Mouse (Mus musculus) stomach, postnatal 0 days (tissue): ENCODE results near the gene Cyth4. TPM values are rescaled to one million over a fixed set of nuclear protein-coding genes. Genes with fewer than 3 reads are reported as not detected.

ENCODE experiments used
- ATAC-seq: fragments of 200-750 bp; cut with Nextera tagmentation; 2 replicates; pipeline ENCODE4 v1.8.0; 2017; ENCODE audit not compliant: low FRiP score, low TSS enrichment
- DNase-seq: peaks from one replicate; pipeline ENCODE4 v3.0.0-alpha.2; 2016; ENCODE audit warnings: low spot score
- H3K27ac ChIP-seq: fragments of 300-500 bp; sonication (generic); replicated peaks from 2 replicates; pipeline ENCODE4 v1.5.1; 2014; ENCODE audit warnings: mild to moderate bottlenecking, control low read depth
- H3K27me3 ChIP-seq: fragments of 300-500 bp; sonication (generic); 2 replicates; pipeline ENCODE4 v1.6.1; 2014; ENCODE audit warnings: low read length; ENCODE audit not compliant: control insufficient read depth, insufficient read depth
- H3K36me3 ChIP-seq: fragments of 300-500 bp; sonication (generic); 2 replicates; pipeline ENCODE4 v1.6.1; 2014; ENCODE audit warnings: low read length, mixed read lengths; ENCODE audit not compliant: control insufficient read depth, insufficient read depth
- H3K4me1 ChIP-seq: fragments of 300-500 bp; sonication (generic); replicated peaks from 2 replicates; pipeline ENCODE4 v1.6.1; 2014; ENCODE audit warnings: antibody characterized with exemption; ENCODE audit not compliant: control insufficient read depth, insufficient read depth
- H3K4me2 ChIP-seq: fragments of 300-500 bp; sonication (generic); replicated peaks from 2 replicates; pipeline ENCODE4 v1.6.1; 2014; ENCODE audit warnings: low read depth, mild to moderate bottlenecking, control low read depth, moderate library complexity
- H3K4me3 ChIP-seq: fragments of 300-500 bp; sonication (generic); 2 replicates; pipeline ENCODE4 v1.5.1; 2014; ENCODE audit warnings: low read depth, low read length, control low read depth
- H3K9ac ChIP-seq: fragments of 300-500 bp; sonication (generic); 2 replicates; pipeline ENCODE4 v1.6.1; 2014; ENCODE audit warnings: mild to moderate bottlenecking, low read length, control low read depth, mixed read lengths
- H3K9me3 ChIP-seq: fragments of 300-500 bp; sonication (generic); 2 replicates; pipeline ENCODE4 v1.6.1; 2016; ENCODE audit warnings: low read length; ENCODE audit not compliant: control insufficient read depth
- CTCF ChIP-seq: IDR thresholded peaks from 2 replicates; pipeline ENCODE4 v1.5.1; 2016; ENCODE audit warnings: antibody characterized with exemption, low read depth, mild to moderate bottlenecking, moderate library complexity
- EP300 ChIP-seq: optimal IDR thresholded peaks from 2 replicates; pipeline ENCODE3; 2016; ENCODE audit warnings: antibody characterized with exemption
- WGBS: fragments of 180-500 bp; shearing (Covaris S2); extraction: QIAGEN DNeasy Blood & Tissue Kit; methylation state at CpG from one replicate; pipeline ENCODE4 v1.1.7; 2014; 5-methylcytosine and 5-hydroxymethylcytosine counted together
- polyA plus RNA-seq: library from polyadenylated mRNA; unstranded; fragments of >200 nt; fragmentation: Nextera tagmentation; extraction: Ambion mirVana; gene quantifications from 2 replicates; pipeline ENCODE4 v1.2.1, GENCODE M21; 2015

Gene Cyth4
- polyA plus RNA-seq, 1 experiment from 2014 or later: 5.8 TPM

DNA sequence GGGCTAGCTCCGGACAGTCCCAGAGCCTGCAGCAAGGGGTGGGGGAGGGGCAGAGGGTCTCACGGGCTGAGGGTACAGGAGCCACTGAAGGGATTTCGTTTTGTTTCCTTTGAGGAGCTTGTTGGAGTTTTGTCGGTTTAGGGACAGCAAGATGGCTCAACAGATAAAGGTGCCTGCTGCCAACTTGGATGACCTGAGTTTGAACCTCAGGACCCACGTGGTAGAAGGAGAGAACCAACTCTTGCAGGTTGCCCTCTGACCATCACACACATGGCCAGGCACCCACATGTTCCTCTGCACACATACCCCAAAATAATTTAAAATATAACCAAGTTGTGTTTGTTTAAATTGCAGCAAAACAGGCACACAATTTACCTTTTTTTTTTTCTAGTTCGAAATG, 6.9 kb upstream of the Cyth4 start:
- no peak overlapping the region for H3K9ac ChIP-seq
- ATAC-seq: no peak
- H3K9me3 ChIP-seq: no peaks in the 10 kb centered on the region
- H3K4me2 ChIP-seq: no peak overlapping the region
- H3K4me3 ChIP-seq: no peak overlapping the region
- H3K36me3 ChIP-seq: no peaks in the 10 kb centered on the region
- DNase-seq: no peak
- no peak overlapping the region for H3K27ac ChIP-seq
- H3K27me3 ChIP-seq: no peaks in the 10 kb centered on the region
- TF ChIP-seq EP300 (no peak), CTCF (no peak)
- H3K4me1 ChIP-seq: no peaks in the 10 kb centered on the region
- WGBS: 62% methylated on average over 6 of the region's 6 CpGs

DNA sequence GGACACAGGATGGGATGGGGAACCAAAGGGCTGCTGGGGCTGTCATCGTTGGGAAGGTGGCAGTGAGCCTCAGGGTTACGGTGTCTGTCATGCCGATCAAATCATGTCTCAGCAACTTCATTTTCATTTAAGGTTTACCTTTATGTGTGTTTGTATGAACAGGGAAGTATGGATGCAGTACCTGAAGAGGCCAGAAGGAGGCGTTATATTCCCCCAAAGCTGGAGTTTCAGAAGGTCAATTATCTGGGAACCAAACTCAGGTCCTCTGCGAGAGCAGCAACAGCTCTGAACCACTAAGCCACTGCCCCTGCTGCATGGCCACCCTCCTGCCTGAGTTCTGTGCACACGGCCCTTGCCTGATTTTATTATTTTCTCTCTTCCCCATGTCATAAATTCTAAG, 6.1 kb upstream of the Cyth4 start:
- no peak overlapping the region for H3K27ac ChIP-seq
- H3K4me3 ChIP-seq: no peak overlapping the region
- no peaks in the 10 kb centered on the region for H3K4me1 ChIP-seq
- TF ChIP-seq CTCF (peak; percentile 36), EP300 (no peak)
- H3K36me3 ChIP-seq: no peaks in the 10 kb centered on the region
- no peak overlapping the region for H3K4me2 ChIP-seq
- no peaks in the 10 kb centered on the region for H3K9me3 ChIP-seq
- ATAC-seq (no peak), DNase-seq (no peak)
- 75% methylated on average over 6 of the region's 6 CpGs for WGBS
- H3K27me3 ChIP-seq: no peaks in the 10 kb centered on the region
- H3K9ac ChIP-seq: no peak overlapping the region

DNA sequence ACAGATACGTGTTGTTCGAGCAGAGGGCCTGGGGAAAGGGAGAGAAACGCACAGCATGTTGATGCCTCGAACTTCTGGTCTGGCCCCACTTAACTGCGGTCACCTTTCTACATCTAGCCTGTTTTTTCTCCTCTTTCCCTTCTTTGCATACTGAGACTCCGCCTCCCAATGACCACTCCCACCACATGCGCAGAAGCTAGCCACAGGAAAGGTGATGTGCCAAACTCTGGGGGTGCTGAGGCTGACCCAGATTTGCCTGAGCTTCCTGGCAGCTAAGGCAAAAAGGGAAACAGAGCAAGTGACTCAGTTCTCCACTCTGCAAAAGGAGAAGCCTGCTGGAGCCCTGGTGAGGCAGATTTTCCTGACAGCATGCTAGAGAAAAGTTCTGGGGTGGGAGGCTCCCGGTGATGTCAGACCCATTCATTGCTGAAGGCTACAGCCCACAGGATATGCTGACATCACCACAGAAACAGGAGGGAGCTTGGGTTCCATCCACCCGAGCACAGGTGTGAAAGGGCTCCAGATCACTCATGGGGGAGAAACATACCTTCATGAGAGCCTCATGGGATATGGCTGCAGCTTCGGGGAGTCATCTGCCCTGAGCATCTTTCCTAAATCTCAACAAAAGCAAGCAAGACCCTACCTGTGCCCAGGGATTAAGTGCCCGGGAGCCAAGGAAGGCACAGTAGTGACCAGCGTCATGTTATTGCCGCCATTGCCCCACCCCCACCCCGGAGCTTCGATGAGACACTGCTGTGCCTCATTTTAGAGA, 5.0 kb upstream of the Cyth4 start:
- Histone ChIP-seq H3K9ac (no peak overlapping the region), H3K4me1 (no peaks in the 10 kb centered on the region), H3K27me3 (no peaks in the 10 kb centered on the region), H3K9me3 (no peaks in the 10 kb centered on the region), H3K4me2 (no peak overlapping the region), H3K27ac (no peak overlapping the region), H3K36me3 (no peaks in the 10 kb centered on the region), H3K4me3 (no peak overlapping the region)
- DNase-seq (no peak), ATAC-seq (no peak)
- TF ChIP-seq CTCF (no peak), EP300 (no peak)
- WGBS: 51% methylated on average over 15 of the region's 15 CpGs

DNA sequence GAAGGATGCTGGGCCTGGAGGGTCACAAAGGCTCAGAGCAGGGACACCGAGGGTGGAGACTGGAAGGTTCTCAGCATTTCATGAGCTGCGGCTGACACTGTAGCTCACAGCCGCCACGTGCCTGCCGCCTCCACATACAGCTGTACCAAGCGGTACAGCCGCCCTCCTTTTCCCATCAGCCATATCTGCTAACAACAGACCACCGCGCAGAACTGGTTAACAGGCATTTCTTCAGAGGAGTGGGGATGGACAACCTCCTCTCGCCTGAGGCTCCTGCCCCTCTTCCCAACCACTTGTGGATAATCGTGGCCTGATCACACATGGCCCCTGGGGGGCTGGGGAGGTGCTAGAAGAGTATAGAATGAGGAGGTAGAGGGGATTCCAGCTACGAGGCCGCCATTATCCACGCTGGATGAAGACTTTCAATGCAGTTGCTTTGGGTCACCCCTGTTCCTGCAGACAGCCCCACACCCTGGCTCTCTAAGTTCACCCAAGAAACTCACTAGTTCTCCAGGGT, 4.3 kb upstream of the Cyth4 start:
- Histone ChIP-seq H3K4me3 (no peak overlapping the region), H3K36me3 (no peaks in the 10 kb centered on the region), H3K9ac (no peak overlapping the region), H3K27me3 (no peaks in the 10 kb centered on the region), H3K9me3 (no peaks in the 10 kb centered on the region), H3K27ac (no peak overlapping the region), H3K4me1 (no peaks in the 10 kb centered on the region), H3K4me2 (no peak overlapping the region)
- TF ChIP-seq CTCF (no peak), EP300 (no peak)
- ATAC-seq (no peak), DNase-seq (no peak)
- 79% methylated on average over 14 of the region's 14 CpGs for WGBS

DNA sequence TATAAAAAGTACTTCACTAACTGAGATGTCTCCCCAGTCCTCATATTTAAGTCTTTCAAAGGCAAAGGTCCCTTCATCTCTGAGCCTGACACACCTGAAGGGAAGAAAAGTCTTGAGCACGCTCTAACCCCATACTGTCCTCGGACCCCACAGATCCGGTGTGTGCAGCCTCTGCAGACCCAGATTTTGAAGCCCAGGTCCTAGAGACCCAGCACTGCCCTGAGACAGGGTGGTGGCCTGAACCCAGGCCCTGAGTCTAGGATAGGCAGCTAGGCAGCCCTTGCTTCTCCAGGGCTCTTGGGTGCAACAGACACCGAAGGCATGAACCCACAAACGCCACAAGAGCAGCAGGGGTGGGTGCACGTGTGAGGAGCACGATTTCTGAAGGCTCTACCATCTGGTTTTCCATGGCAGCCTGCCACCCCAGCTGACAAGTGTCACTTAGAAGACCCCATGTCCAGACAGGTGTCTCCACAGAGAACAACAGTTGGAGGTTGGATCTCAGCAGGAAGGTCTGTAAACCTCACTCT, 2.9 kb upstream of the Cyth4 start:
- no peak overlapping the region for H3K4me3 ChIP-seq
- TF ChIP-seq CTCF (no peak), EP300 (no peak)

DNA sequence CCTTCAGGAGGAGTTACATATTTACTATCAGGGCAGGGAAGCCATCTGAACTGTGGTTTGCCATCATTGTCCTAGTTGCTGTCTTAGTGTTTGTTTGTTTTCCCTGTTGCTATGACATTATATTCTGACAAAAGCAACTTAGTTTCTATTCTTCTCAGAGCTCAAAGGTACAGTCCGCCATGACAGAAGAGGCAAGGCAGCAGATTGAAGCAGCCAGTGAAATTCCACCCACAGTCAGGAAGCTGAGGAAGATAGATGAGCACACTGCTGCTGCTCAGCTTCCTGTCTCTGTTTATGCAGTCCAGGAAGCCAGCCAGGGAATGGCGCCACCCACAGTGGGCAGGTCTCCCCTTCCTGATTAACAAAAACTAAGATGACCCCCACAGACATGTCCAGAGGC, 2.0 kb upstream of the Cyth4 start:
- WGBS: 75% methylated on average over 2 of the region's 2 CpGs
- DNase-seq: no peak

More for the DNA sequence above, 2.9 kb upstream of the Cyth4 start:
- H3K9me3 ChIP-seq: no peaks in the 10 kb centered on the region
- WGBS: 78% methylated on average over 7 of the region's 7 CpGs
- no peak for ATAC-seq
- no peak for DNase-seq
- no peak overlapping the region for H3K4me2 ChIP-seq
- H3K4me1 ChIP-seq: no peaks in the 10 kb centered on the region
- H3K36me3 ChIP-seq: no peaks in the 10 kb centered on the region
- no peak overlapping the region for H3K27ac ChIP-seq
- H3K9ac ChIP-seq: no peak overlapping the region
- H3K27me3 ChIP-seq: no peaks in the 10 kb centered on the region

More for the DNA sequence above, 2.0 kb upstream of the Cyth4 start:
- TF ChIP-seq EP300 (no peak), CTCF (no peak)
- no peak overlapping the region for H3K4me3 ChIP-seq
- H3K9me3 ChIP-seq: no peaks in the 10 kb centered on the region
- no peak overlapping the region for H3K27ac ChIP-seq
- no peak for ATAC-seq
- no peaks in the 10 kb centered on the region for H3K4me1 ChIP-seq
- no peak overlapping the region for H3K4me2 ChIP-seq
- no peaks in the 10 kb centered on the region for H3K36me3 ChIP-seq
- no peaks in the 10 kb centered on the region for H3K27me3 ChIP-seq
- H3K9ac ChIP-seq: no peak overlapping the region
